7 mouse cellular contexts compared by ENCODE assay signal in genomic region chr5:141240441-141240840, GRCm38 (mm10). TPM values are rescaled to one million over a fixed set of nuclear protein-coding genes. Genes with fewer than 3 reads are reported as not detected.
DNase-seq lines count a peak whose midpoint lies in the region; ATAC-seq and TF ChIP-seq lines count a peak whose summit lies in the region.

No protein-coding gene starts in this region.

- intact Hi-C loops in gastrocnemius, postnatal 14 days (cut with DNase I; ENCODE audit: low total_unique reads), result no loop called here

- H3K9ac ChIP-seq in ES-Bruce4 (ENCODE audit: low read depth, poor library complexity, severe bottlenecking) (no peak overlapping the region), ES-E14 (ENCODE audit: insufficient read depth, low read depth, low read length, poor library complexity, severe bottlenecking) (peak overlapping the region; percentile 54; the same call in 1 of the 2 replicates)
- peak overlapping the region; percentile 58 for H3K9ac ChIP-seq in limb, embryonic 13.5 days

- peak overlapping the region; percentile 98 for H3K4me2 ChIP-seq in limb, embryonic 13.5 days (replicated peaks)

- H3K4me3 ChIP-seq in ES-Bruce4 (ENCODE audit: low read depth, low read length) (peak overlapping the region; percentile 65), ES-E14 (ENCODE audit: insufficient read depth in 1 of 2, low read depth in 1 of 2, low read length in 2 of 2, poor library complexity in 1 of 2, severe bottlenecking in 1 of 2) (peak overlapping the region; percentile 71 to 72)
- peak overlapping the region; percentile 69 for H3K4me3 ChIP-seq in limb, embryonic 13.5 days

- in situ Hi-C loops in ES-E14 (cut with MboI; ENCODE audit: low sequenced_read_pairs in 2 of 2, unreplicated experiment in 2 of 2), result no loop called here

- H3K36me3 ChIP-seq in ES-Bruce4 (ENCODE audit: control insufficient read depth, insufficient read depth, low read length, poor library complexity, severe bottlenecking) (no peaks in the 10 kb centered on the region), ES-E14 (ENCODE audit: control insufficient read depth, insufficient read depth, low read length, poor library complexity, severe bottlenecking) (no peaks in the 10 kb centered on the region)
- no peaks in the 10 kb centered on the region for H3K36me3 ChIP-seq in limb, embryonic 13.5 days

- peak; percentile 21; the same call in 1 of the 2 replicates for ATAC-seq in limb, embryonic 13.5 days (ENCODE audit: low FRiP score, low read depth)
- ATAC-seq in frontal cortex, adult (ENCODE audit: low TSS enrichment), result no peak

- peak; percentile 15 for DNase-seq in ES-E14 (ENCODE audit: low read depth, low spot score)
- peak; percentile 62 for DNase-seq in gastrocnemius, postnatal 14 days
- peak; percentile 52 for DNase-seq in skeletal muscle tissue, adult 2 months (ENCODE audit: low read depth, low spot score)
- DNase-seq in right cerebral cortex, postnatal 25 days, result no peak

- TF ChIP-seq CTCF in ES-Bruce4 (IDR thresholded peaks at IDR 0.05; ENCODE audit: low read depth, low read length), result no peak

- no peak for TF ChIP-seq EP300 in ES-Bruce4 (IDR thresholded peaks at IDR 0.05; ENCODE audit: insufficient read depth, low read depth, low read length)

- no peak for TF ChIP-seq POLR2A in ES-Bruce4 (IDR thresholded peaks at IDR 0.05; ENCODE audit: insufficient read depth, low read length)

- peaks cover 11% of the 10 kb centered on the region for H3K27me3 ChIP-seq in ES-Bruce4 (ENCODE audit: control insufficient read depth, insufficient read depth, low read length, poor library complexity, severe bottlenecking)
- H3K27me3 ChIP-seq in limb, embryonic 13.5 days, result peaks cover 35% of the 10 kb centered on the region

- under 1% methylated on average over 10 of the region's 10 CpGs for WGBS in limb, embryonic 13.5 days

- peaks cover 5% of the 10 kb centered on the region for H3K4me1 ChIP-seq in ES-Bruce4 (ENCODE audit: control insufficient read depth, insufficient read depth, low read length)
- H3K4me1 ChIP-seq in ES-E14 (ENCODE audit: control insufficient read depth in 2 of 2, insufficient read depth in 2 of 2, low read length in 2 of 2, poor library complexity in 1 of 2), result peaks cover 0 to 12% of the 10 kb centered on the region in 2 experiments; a peak in 1 of 4 replicates
- H3K4me1 ChIP-seq in limb, embryonic 13.5 days, result peaks cover 40% of the 10 kb centered on the region

- no peaks in the 10 kb centered on the region; the same call in 1 of the 2 replicates for H3K9me3 ChIP-seq in ES-Bruce4 (replicated peaks; ENCODE audit: control insufficient read depth, insufficient read depth, low read length, poor library complexity, severe bottlenecking)
- H3K9me3 ChIP-seq in ES-E14 (ENCODE audit: control insufficient read depth, insufficient read depth, low read depth, low read length), result no peaks in the 10 kb centered on the region
- H3K9me3 ChIP-seq in limb, embryonic 13.5 days, result no peaks in the 10 kb centered on the region

- H3K27ac ChIP-seq in ES-Bruce4 (ENCODE audit: insufficient read depth, low read length), result no peak overlapping the region
- no peak overlapping the region for H3K27ac ChIP-seq in ES-E14 (ENCODE audit: insufficient read depth, low read depth, low read length, poor library complexity, severe bottlenecking)
- no peak overlapping the region for H3K27ac ChIP-seq in limb, embryonic 13.5 days

TF ChIP-seq in ES-E14, 5 proteins besides CTCF, POLR2A, EP300 and RAD21:
- TF ChIP-seq ZC3H11A (IDR thresholded peaks at IDR 0.05; ENCODE audit: borderline replicate concordance, low read depth, low read length) (no peak), CHD2 (IDR thresholded peaks at IDR 0.05; ENCODE audit: low read depth, low read length) (no peak), MAFK (IDR thresholded peaks at IDR 0.05; ENCODE audit: insufficient read depth, low read depth, low read length) (no peak), ZNF384 (IDR thresholded peaks at IDR 0.05; ENCODE audit: low read depth, low read length) (no peak)

RNA-seq across cellular contexts. Expression of gene Sdk1, which starts 0.8 kb away (rescaled TPM):
- 0.70 and 1.6 TPM in 2 replicates for polyA plus RNA-seq in ES-Bruce4 (2011; ENCODE audit: insufficient read depth, insufficient read length, low read depth, missing spikeins)
- total RNA-seq in ES-E14 (2012; rRNA removed), result 0.79 and 1.2 TPM in 2 replicates
- 1 to 10 TPM; 2.7 to 3.8 TPM for total RNA-seq in gastrocnemius, postnatal 14 days (2021)
- polyA plus RNA-seq in limb, embryonic 13.5 days (2015; fragmentation: Nextera tagmentation; extraction: Ambion mirVana), result 2.3 and 2.7 TPM in 2 replicates
